Mouse (Mus musculus): Measurements from ENCODE around the gene Sgo2a. TPM values are rescaled to one million over a fixed set of nuclear protein-coding genes. Genes with fewer than 3 reads are reported as not detected.

The Sgo2a gene
- polyA plus RNA-seq, 1 experiment = 4.3 TPM

GRCm38 (mm10) chr1:58045546-58045945, 49.8 kb downstream of the Sgo2a start:
- Histone ChIP-seq H3K4me3 (ENCODE audit: insufficient read depth, poor library complexity, severe bottlenecking) (no peak overlapping the region), H3K27me3 (ENCODE audit: control insufficient read depth, insufficient read depth, insufficient read length) (no peaks in the 10 kb centered on the region), H3K36me3 (ENCODE audit: control insufficient read depth, insufficient read depth) (peaks cover 29% of the 10 kb centered on the region), H3K79me2 (ENCODE audit: control insufficient read depth, insufficient read depth) (no peaks in the 10 kb centered on the region), H3ac (ENCODE audit: control insufficient read depth, insufficient read length, low read depth) (no peak overlapping the region), H3K79me3 (ENCODE audit: low read depth) (no peaks in the 10 kb centered on the region)
- TF ChIP-seq MAX (IDR thresholded peaks at IDR 0.05) (no peak), MYOG (IDR thresholded peaks at IDR 0.05; ENCODE audit: control insufficient read depth, extremely low read depth, insufficient read length) (no peak), USF1 (IDR thresholded peaks at IDR 0.05; ENCODE audit: low read depth) (no peak), CTCF (IDR thresholded peaks at IDR 0.05; ENCODE audit: control insufficient read depth, insufficient read depth, insufficient read length) (no peak), MYOD1 (IDR thresholded peaks at IDR 0.05; ENCODE audit: control insufficient read depth, insufficient read length, low read depth) (no peak), FOSL1 (IDR thresholded peaks at IDR 0.05; ENCODE audit: insufficient read depth, low read length, poor library complexity, severe bottlenecking) (no peak), CEBPB (IDR thresholded peaks at IDR 0.05; ENCODE audit: low read depth) (no peak)

- Histone ChIP-seq H3K36me3 (ENCODE audit: control insufficient read depth, insufficient read depth) (peaks cover 29% of the 10 kb centered on the region), H3K79me2 (ENCODE audit: control insufficient read depth, insufficient read depth) (no peaks in the 10 kb centered on the region), H3ac (ENCODE audit: control insufficient read depth, insufficient read length, low read depth) (no peak overlapping the region), H3K79me3 (ENCODE audit: low read depth) (no peaks in the 10 kb centered on the region), H3K27me3 (ENCODE audit: control insufficient read depth, insufficient read depth, insufficient read length) (no peaks in the 10 kb centered on the region), H3K4me3 (ENCODE audit: insufficient read depth, poor library complexity, severe bottlenecking) (no peak overlapping the region)
- TF ChIP-seq CTCF (IDR thresholded peaks at IDR 0.05; ENCODE audit: control insufficient read depth, insufficient read depth, insufficient read length) = no peak
- TF ChIP-seq MAX (IDR thresholded peaks at IDR 0.05) = no peak
- no peak for TF ChIP-seq FOSL1 (IDR thresholded peaks at IDR 0.05; ENCODE audit: insufficient read depth, low read length, poor library complexity, severe bottlenecking)
- TF ChIP-seq CEBPB (IDR thresholded peaks at IDR 0.05; ENCODE audit: low read depth) = no peak
- no peak for TF ChIP-seq MYOD1 (IDR thresholded peaks at IDR 0.05; ENCODE audit: control insufficient read depth, insufficient read length, low read depth)
These were observed 51.0 kb downstream of the Sgo2a start for GRCm38 (mm10) chr1:58046721-58047290.

GRCm38 (mm10) chr1:58049126-58049525, 53.4 kb downstream of the Sgo2a start:
- no peaks in the 10 kb centered on the region for H3K79me3 ChIP-seq (ENCODE audit: low read depth)
- H3K27me3 ChIP-seq (ENCODE audit: control insufficient read depth, insufficient read depth, insufficient read length) = no peaks in the 10 kb centered on the region
- TF ChIP-seq MYOG (IDR thresholded peaks at IDR 0.05; ENCODE audit: control insufficient read depth, extremely low read depth, insufficient read length) (no peak), MAX (IDR thresholded peaks at IDR 0.05) (no peak), FOSL1 (IDR thresholded peaks at IDR 0.05; ENCODE audit: insufficient read depth, low read length, poor library complexity, severe bottlenecking) (no peak), MYOD1 (IDR thresholded peaks at IDR 0.05; ENCODE audit: control insufficient read depth, insufficient read length, low read depth) (no peak), USF1 (IDR thresholded peaks at IDR 0.05; ENCODE audit: low read depth) (no peak), CTCF (IDR thresholded peaks at IDR 0.05; ENCODE audit: control insufficient read depth, insufficient read depth, insufficient read length) (no peak), CEBPB (IDR thresholded peaks at IDR 0.05; ENCODE audit: low read depth) (no peak)
- no peaks in the 10 kb centered on the region for H3K79me2 ChIP-seq (ENCODE audit: control insufficient read depth, insufficient read depth)
- H3K36me3 ChIP-seq (ENCODE audit: control insufficient read depth, insufficient read depth) = peaks cover 18% of the 10 kb centered on the region
- H3ac ChIP-seq (ENCODE audit: control insufficient read depth, insufficient read length, low read depth) = no peak overlapping the region
- H3K4me3 ChIP-seq (ENCODE audit: insufficient read depth, poor library complexity, severe bottlenecking) = no peak overlapping the region

- Histone ChIP-seq H3K4me3 (ENCODE audit: insufficient read depth, poor library complexity, severe bottlenecking) (no peak overlapping the region), H3K36me3 (ENCODE audit: control insufficient read depth, insufficient read depth) (peaks cover 26% of the 10 kb centered on the region), H3K79me2 (ENCODE audit: control insufficient read depth, insufficient read depth) (no peaks in the 10 kb centered on the region), H3ac (ENCODE audit: control insufficient read depth, insufficient read length, low read depth) (no peak overlapping the region), H3K27me3 (ENCODE audit: control insufficient read depth, insufficient read depth, insufficient read length) (no peaks in the 10 kb centered on the region), H3K79me3 (ENCODE audit: low read depth) (no peaks in the 10 kb centered on the region)
- TF ChIP-seq MAX (IDR thresholded peaks at IDR 0.05) = no peak
- no peak for TF ChIP-seq USF1 (IDR thresholded peaks at IDR 0.05; ENCODE audit: low read depth)
- no peak for TF ChIP-seq MYOG (IDR thresholded peaks at IDR 0.05; ENCODE audit: control insufficient read depth, extremely low read depth, insufficient read length)
- TF ChIP-seq FOSL1 (IDR thresholded peaks at IDR 0.05; ENCODE audit: insufficient read depth, low read length, poor library complexity, severe bottlenecking) = no peak
- TF ChIP-seq MYOD1 (IDR thresholded peaks at IDR 0.05; ENCODE audit: control insufficient read depth, insufficient read length, low read depth) = no peak
- no peak for TF ChIP-seq CTCF (IDR thresholded peaks at IDR 0.05; ENCODE audit: control insufficient read depth, insufficient read depth, insufficient read length)
- TF ChIP-seq CEBPB (IDR thresholded peaks at IDR 0.05; ENCODE audit: low read depth) = no peak
These were observed 59.8 kb downstream of the Sgo2a start for GRCm38 (mm10) chr1:58055598-58055997.

GRCm38 (mm10) chr1:58056074-58056807, 60.5 kb downstream of the Sgo2a start:
- H3K36me3 ChIP-seq (ENCODE audit: control insufficient read depth, insufficient read depth) = peaks cover 30% of the 10 kb centered on the region
- H3ac ChIP-seq (ENCODE audit: control insufficient read depth, insufficient read length, low read depth) = no peak overlapping the region
- no peaks in the 10 kb centered on the region for H3K79me2 ChIP-seq (ENCODE audit: control insufficient read depth, insufficient read depth)
- H3K4me3 ChIP-seq (ENCODE audit: insufficient read depth, poor library complexity, severe bottlenecking) = no peak overlapping the region
- TF ChIP-seq CEBPB (IDR thresholded peaks at IDR 0.05; ENCODE audit: low read depth) (no peak), CTCF (IDR thresholded peaks at IDR 0.05; ENCODE audit: control insufficient read depth, insufficient read depth, insufficient read length) (no peak), MYOD1 (IDR thresholded peaks at IDR 0.05; ENCODE audit: control insufficient read depth, insufficient read length, low read depth) (no peak), MAX (IDR thresholded peaks at IDR 0.05) (no peak), MYOG (IDR thresholded peaks at IDR 0.05; ENCODE audit: control insufficient read depth, extremely low read depth, insufficient read length) (no peak)
- H3K27me3 ChIP-seq (ENCODE audit: control insufficient read depth, insufficient read depth, insufficient read length) = no peaks in the 10 kb centered on the region
- no peaks in the 10 kb centered on the region for H3K79me3 ChIP-seq (ENCODE audit: low read depth)

Data from C2C12 (cell line).